Mouse (Mus musculus) forebrain, embryonic 13.5 days (tissue): ENCODE results near the gene Gadd45gip1. TPM values are rescaled to one million over a fixed set of nuclear protein-coding genes. Genes with fewer than 3 reads are reported as not detected.

Experiments
- ATAC-seq: fragments of 200-750 bp; cut with Nextera tagmentation; 2 replicates; pipeline ENCODE4 v1.8.0; 2017
- H3K27ac ChIP-seq: fragments of 300-500 bp; sonication (generic); 2 replicates; pipeline ENCODE4 v1.5.1; 2015; ENCODE audit warnings: inconsistent platforms, mild to moderate bottlenecking, moderate library complexity
- H3K27me3 ChIP-seq: fragments of 300-500 bp; sonication (generic); 2 replicates; pipeline ENCODE4 v1.6.1; 2015; ENCODE audit warnings: mild to moderate bottlenecking, inconsistent platforms
- H3K36me3 ChIP-seq: fragments of 300-500 bp; sonication (generic); 2 replicates; pipeline ENCODE4 v1.6.1; 2015; ENCODE audit warnings: mild to moderate bottlenecking, inconsistent platforms; ENCODE audit not compliant: poor library complexity, severe bottlenecking
- H3K4me1 ChIP-seq: fragments of 300-500 bp; sonication (generic); 2 replicates; pipeline ENCODE4 v1.6.1; 2015; ENCODE audit warnings: inconsistent platforms
- H3K4me2 ChIP-seq: fragments of 300-500 bp; sonication (generic); 2 replicates; pipeline ENCODE4 v1.6.1; 2015; ENCODE audit warnings: inconsistent platforms, mild to moderate bottlenecking, moderate library complexity
- H3K4me3 ChIP-seq: fragments of 300-500 bp; sonication (generic); 2 replicates; pipeline ENCODE4 v1.5.1; 2015; ENCODE audit warnings: mild to moderate bottlenecking, inconsistent platforms
- H3K9ac ChIP-seq: fragments of 300-500 bp; sonication (generic); 2 replicates; pipeline ENCODE4 v1.6.1; 2015; ENCODE audit warnings: mild to moderate bottlenecking, inconsistent platforms
- H3K9me3 ChIP-seq: fragments of 300-500 bp; sonication (generic); replicated peaks from 2 replicates; pipeline ENCODE4 v1.6.1; 2016; ENCODE audit warnings: inconsistent platforms
- WGBS: fragments of 180-500 bp; shearing (Covaris S2); methylation state at CpG from one replicate; pipeline ENCODE4 v1.1.7; 2015; 5-methylcytosine and 5-hydroxymethylcytosine counted together
- polyA plus RNA-seq: library from polyadenylated mRNA; unstranded; fragments of >200 nt; fragmentation: Nextera tagmentation; extraction: Ambion mirVana; gene quantifications from 2 replicates; pipeline ENCODE4 v1.2.1, GENCODE M21; 2015

The Gadd45gip1 gene
- polyA plus RNA-seq = 42.6 and 47.0 TPM in 2 replicates

DNA sequence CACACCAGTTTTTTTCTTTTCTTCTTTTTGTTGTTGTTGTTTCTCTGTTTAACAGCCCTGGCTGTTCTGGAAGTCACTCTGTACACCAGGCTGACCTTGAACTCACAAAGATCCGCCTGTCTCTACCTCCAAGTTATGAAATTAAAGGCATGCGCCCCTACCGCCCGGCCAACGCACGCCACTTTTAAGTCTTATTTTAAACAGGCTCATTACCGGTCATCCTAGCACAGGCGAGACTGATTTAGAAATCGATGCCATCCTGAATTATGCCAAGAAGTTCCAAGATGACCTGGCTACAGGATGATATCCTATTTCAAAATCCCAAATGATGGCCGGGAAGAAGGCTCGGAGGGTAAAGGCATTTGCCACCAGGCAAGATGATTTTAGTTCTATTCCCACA is at the start of gene Gadd45gip1:
Gene Gadd45gip1, plus strand, starts transcription at position 33 of the 400 bp plus-strand sequence.
- H3K9ac ChIP-seq = peak within 1 kb of the TSS; percentile 97
- H3K36me3 ChIP-seq = peaks cover 28% of the 10 kb centered on the region
- WGBS = 80% methylated on average over 11 of the region's 11 CpGs
- peak within 1 kb of the TSS; percentile 88 for H3K4me3 ChIP-seq
- H3K27ac ChIP-seq = peak within 1 kb of the TSS; percentile 95
- peaks cover 40% of the 10 kb centered on the region for H3K4me1 ChIP-seq
- no peaks in the 10 kb centered on the region for H3K9me3 ChIP-seq
- no peaks in the 10 kb centered on the region for H3K27me3 ChIP-seq
- H3K4me2 ChIP-seq = peak within 1 kb of the TSS; percentile 74
- no peak for ATAC-seq

DNA sequence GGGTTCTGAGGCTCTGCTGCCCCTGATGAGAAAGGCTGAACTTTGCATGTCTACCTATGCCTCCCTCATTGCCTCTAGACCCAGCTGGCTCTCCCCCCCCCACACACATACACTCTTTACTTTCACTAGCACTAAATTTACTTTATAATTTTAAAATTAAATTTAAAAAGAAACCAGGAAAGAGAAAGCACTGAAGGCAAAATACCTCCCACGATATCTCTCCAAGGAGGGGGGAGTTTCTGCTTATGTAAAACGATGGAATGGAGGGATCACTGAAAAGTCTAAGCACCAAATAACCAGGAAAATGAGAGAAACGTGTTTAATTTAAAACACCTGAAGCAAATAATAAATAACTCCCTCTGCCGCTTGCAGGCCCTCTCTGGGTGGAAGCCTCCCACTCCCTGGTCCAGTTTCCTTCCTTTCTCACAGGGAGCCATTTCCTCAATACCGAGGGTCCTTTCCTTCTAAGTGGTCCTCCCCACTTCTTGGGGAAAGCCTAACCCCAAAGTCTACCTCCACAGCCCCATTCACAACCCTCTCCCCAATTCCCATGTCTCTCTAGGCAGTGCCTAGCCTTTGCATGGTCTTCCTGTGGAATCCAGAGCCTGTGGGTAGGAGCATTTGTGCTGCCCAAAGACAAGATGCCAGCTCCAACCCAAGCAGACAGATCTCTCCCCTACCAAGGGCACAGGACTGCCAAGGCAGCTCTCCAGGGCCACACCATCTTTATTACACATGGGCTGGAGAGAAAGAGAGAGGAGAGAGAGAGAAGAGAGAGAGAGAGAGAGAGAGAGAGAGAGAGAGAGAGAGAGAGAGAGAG is 49.4 kb upstream of the Gadd45gip1 start:
- ATAC-seq = no peak
- peaks cover 91% of the 10 kb centered on the region for H3K4me1 ChIP-seq

DNA sequence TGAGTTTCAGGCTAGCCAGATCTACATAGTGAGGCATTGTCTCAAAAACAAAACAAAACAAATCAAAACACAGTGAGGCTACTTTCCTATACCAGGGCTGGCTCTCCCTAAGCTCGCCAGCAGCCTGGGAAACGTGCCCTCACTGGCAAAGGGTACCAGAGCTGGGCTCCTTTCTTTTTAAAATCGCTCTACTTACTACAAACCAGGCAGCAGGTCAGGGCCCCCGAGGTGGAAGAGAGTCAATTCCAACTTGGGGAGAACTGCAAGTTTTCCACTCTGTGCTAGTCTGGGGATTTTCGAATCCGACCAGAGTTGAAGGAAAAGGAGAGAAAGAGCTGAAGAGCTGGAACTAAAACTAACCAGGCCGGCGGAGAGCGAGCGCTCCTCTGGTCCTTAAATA is 48.6 kb upstream of the Gadd45gip1 start:
- H3K27ac ChIP-seq = peak overlapping the region; percentile 97
- H3K4me2 ChIP-seq = peak overlapping the region; percentile 56
- no peaks in the 10 kb centered on the region for H3K9me3 ChIP-seq
- 20% methylated on average over 10 of the region's 10 CpGs for WGBS
- H3K4me1 ChIP-seq = peaks cover 91% of the 10 kb centered on the region
- no peak overlapping the region for H3K4me3 ChIP-seq
- ATAC-seq = no peak
- H3K9ac ChIP-seq = peak overlapping the region; percentile 66; the same call in 1 of the 2 replicates
- peaks cover 3% of the 10 kb centered on the region; the same call in 1 of the 2 replicates for H3K36me3 ChIP-seq
- peaks cover 97% of the 10 kb centered on the region for H3K27me3 ChIP-seq

More for the DNA sequence above, 49.4 kb upstream of the Gadd45gip1 start:
- H3K9me3 ChIP-seq = no peaks in the 10 kb centered on the region
- H3K4me3 ChIP-seq = no peak overlapping the region
- H3K27me3 ChIP-seq = peaks cover 97% of the 10 kb centered on the region
- H3K27ac ChIP-seq = peak overlapping the region; percentile 97
- WGBS = 13% methylated on average over 5 of the region's 5 CpGs
- no peaks in the 10 kb centered on the region for H3K36me3 ChIP-seq
- peak overlapping the region; percentile 66 for H3K9ac ChIP-seq
- peak overlapping the region; percentile 56 for H3K4me2 ChIP-seq

DNA sequence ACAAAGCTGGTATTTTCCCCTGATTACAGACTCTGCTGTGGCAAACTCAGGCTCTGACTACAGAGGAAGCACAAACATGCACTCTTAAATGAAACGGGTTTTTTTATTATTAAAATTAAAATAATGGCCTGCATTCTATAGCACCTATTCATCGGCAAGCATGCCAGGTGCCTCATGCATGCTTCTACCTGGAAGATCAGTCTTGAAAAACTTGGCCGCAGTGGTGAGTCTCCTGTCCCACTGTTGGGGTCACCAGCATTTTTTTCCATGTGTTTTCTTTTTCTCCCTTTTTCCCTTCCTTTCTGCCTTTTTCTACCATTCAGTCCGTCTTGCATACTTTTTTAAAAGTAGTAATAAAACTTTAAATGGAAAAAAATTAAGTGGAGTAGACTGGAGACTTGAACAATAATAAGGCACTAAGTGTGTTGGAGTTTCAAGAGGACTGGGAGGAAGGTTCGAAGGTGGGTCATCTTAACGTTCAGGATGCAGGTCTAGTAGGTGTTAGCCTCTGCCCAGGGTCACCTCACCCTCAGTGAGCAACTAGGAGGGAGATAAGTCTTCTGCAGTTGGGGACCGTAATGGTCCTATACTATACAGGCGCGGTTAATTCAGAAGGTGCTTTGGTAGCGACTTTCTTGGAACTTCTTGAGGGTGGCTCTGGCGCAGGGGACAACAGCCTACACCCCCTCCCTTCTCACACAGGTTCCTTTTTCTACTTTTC is 48.0 kb upstream of the Gadd45gip1 start:
- ATAC-seq = no peak
- H3K36me3 ChIP-seq = peaks cover 3% of the 10 kb centered on the region; the same call in 1 of the 2 replicates
- peak overlapping the region; percentile 66 for H3K9ac ChIP-seq
- peaks cover 97% of the 10 kb centered on the region for H3K27me3 ChIP-seq
- WGBS = 19% methylated on average over 11 of the region's 11 CpGs
- H3K4me1 ChIP-seq = peaks cover 91% of the 10 kb centered on the region
- no peaks in the 10 kb centered on the region for H3K9me3 ChIP-seq
- H3K4me2 ChIP-seq = peak overlapping the region; percentile 58
- peak overlapping the region; percentile 97 for H3K27ac ChIP-seq
- H3K4me3 ChIP-seq = no peak overlapping the region

DNA sequence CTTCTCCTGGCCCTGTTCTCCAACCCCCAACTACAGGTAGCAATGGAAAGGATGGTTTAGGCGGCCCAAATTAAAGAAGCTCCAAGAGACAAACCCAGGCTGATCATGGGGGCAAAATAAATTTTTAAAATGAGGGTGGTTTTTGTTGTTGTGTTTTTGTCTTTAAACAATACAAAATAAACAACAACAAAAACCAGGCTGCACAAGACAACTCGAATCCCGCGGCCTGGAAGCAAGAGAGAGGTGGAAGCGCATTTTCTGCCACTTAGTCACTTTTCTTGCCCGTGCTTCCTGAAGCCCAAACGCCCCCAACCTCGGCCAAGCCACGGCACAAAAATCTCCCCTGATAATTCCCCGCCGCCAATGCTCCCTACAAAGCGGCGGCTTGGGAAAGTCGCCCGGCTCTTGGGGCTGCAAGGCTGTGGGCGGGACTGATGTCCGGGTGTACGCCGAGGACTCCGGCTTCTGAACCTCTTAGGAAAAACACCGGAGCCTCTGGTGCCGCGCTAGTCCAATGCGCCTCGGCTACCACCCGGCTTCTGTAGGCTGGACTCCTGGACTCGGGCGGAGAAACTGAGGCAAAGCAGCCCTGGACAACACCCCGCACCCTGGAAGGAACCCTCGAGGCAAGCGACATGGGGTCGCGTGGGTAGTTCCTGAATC is 47.3 kb upstream of the Gadd45gip1 start:
- Histone ChIP-seq H3K36me3 (peaks cover 3% of the 10 kb centered on the region; the same call in 1 of the 2 replicates), H3K9ac (peak overlapping the region; percentile 66), H3K4me1 (peaks cover 91% of the 10 kb centered on the region), H3K4me3 (peak overlapping the region; percentile 30), H3K27me3 (peaks cover 97% of the 10 kb centered on the region), H3K4me2 (peak overlapping the region; percentile 58), H3K27ac (peak overlapping the region; percentile 97), H3K9me3 (no peaks in the 10 kb centered on the region)
- no peak for ATAC-seq
- WGBS = 3% methylated on average over 33 of the region's 33 CpGs

DNA sequence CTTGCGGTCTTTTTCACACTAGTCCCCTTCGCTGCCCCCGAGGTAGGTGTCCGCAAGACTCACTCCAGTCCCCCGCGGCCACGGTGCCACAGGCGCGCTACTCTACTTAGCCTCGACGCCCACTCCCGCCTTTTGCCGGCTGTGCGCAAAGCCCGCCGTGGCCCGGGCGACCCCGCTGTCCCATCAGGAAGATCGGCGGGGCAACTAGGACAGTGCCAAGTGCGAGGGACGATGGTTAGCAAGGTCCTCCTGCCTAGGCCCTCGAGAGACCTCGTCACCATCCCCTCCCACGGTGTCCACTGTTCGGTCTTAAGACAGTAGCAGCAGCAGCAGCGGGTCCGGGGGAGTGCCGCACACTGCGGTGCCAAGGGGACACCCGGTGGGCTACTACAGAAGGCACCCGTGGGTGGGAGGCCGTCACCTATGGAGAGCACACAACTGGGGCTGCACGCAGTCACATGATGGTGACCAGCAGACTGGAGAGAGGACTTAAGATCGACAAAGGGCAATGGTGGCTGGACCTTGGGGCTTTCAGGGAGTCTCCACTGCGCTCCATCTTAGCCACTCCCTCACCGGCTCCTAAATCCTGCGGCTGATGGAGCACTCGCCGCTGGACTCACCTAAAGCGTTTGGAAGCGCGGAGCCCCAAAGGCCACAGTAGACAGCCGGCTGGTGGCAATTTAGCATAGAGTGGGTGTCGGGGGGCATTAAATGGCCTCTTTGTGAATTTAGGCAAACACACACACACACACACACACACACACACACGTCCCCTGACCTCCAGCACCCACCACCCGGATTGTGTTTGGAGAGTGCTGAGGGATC is 46.4 kb upstream of the Gadd45gip1 start:
- H3K9ac ChIP-seq = peak overlapping the region; percentile 66
- H3K27ac ChIP-seq = peak overlapping the region; percentile 97
- H3K36me3 ChIP-seq = peaks cover 3% of the 10 kb centered on the region; the same call in 1 of the 2 replicates
- ATAC-seq = no peak
- 3% methylated on average over 48 of the region's 48 CpGs for WGBS
- peak overlapping the region; percentile 30 for H3K4me3 ChIP-seq
- peaks cover 98% of the 10 kb centered on the region for H3K27me3 ChIP-seq
- no peaks in the 10 kb centered on the region for H3K9me3 ChIP-seq
- H3K4me2 ChIP-seq = peak overlapping the region; percentile 58
- peaks cover 91% of the 10 kb centered on the region for H3K4me1 ChIP-seq

DNA sequence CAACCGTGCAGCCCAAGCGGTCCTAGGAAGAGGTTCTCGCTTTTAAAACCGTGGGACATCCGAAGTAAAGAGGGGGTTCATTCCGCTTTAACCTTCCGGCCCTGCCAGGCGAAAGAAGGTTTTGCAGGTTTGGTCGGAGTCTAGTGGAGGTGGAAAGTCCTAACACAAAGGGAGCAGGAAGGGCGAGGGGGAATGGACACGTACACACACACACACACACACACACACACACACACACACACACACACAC is 45.9 kb upstream of the Gadd45gip1 start:
- Histone ChIP-seq H3K36me3 (peaks cover 3% of the 10 kb centered on the region; the same call in 1 of the 2 replicates), H3K4me1 (peaks cover 91% of the 10 kb centered on the region), H3K27ac (peak overlapping the region; percentile 97), H3K4me3 (peak overlapping the region; percentile 30), H3K9me3 (no peaks in the 10 kb centered on the region), H3K9ac (peak overlapping the region; percentile 66), H3K27me3 (peaks cover 99% of the 10 kb centered on the region), H3K4me2 (peak overlapping the region; percentile 58)
- 14% methylated on average over 11 of the region's 11 CpGs for WGBS
- ATAC-seq = no peak

DNA sequence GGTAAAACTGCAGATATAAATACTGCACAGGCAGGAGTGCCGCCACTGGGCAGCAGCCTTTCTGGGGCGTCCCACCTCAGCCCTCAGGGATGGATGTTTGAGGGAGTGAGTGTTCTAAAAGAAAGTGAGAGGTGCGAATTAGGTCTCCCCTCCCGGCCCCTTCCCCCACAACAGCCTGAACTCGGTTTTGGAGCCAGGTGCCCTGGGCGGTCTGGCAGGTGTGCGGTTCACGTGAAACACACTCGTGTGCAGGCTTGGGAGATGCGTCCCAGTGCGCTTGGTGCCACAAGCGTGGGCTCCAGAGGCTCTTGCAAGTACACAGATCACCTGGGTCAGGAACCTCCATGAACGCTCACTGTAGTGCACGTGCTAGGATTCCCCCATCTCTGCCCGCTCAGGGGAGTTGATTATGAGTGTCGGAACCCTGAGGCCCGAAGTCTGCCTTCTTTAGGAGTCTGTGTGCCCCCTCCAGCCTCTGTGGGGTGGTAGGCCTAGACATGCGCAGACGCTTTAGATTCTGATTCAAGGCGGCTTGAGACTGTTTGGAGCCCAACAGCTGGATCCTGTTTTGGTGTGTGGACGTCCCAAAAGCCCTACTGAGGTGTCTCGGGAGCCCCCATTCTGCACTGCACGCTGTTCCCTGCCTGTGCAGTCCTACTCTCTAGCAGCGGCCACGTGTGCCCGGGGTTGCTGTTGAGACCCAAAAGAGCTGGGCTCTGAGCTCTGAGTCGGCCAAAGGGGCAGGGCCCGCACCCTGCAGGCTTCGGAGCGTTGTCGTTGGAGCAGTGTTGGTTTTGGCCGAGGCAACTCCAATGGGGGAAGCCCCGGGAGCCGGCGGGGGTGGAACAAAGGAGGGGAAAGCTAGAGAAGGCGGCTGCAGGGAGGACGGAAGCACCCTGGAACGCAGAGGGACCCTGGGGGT is 45.3 kb upstream of the Gadd45gip1 start:
- 6% methylated on average over 38 of the region's 38 CpGs for WGBS
- no peak for ATAC-seq
- peaks cover 3% of the 10 kb centered on the region; the same call in 1 of the 2 replicates for H3K36me3 ChIP-seq
- H3K27ac ChIP-seq = peak overlapping the region; percentile 97
- H3K4me1 ChIP-seq = peaks cover 91% of the 10 kb centered on the region
- no peaks in the 10 kb centered on the region for H3K9me3 ChIP-seq
- peak overlapping the region; percentile 58 for H3K4me2 ChIP-seq
- H3K4me3 ChIP-seq = peak overlapping the region; percentile 30
- peak overlapping the region; percentile 66 for H3K9ac ChIP-seq
- peaks cover 99% of the 10 kb centered on the region for H3K27me3 ChIP-seq

DNA sequence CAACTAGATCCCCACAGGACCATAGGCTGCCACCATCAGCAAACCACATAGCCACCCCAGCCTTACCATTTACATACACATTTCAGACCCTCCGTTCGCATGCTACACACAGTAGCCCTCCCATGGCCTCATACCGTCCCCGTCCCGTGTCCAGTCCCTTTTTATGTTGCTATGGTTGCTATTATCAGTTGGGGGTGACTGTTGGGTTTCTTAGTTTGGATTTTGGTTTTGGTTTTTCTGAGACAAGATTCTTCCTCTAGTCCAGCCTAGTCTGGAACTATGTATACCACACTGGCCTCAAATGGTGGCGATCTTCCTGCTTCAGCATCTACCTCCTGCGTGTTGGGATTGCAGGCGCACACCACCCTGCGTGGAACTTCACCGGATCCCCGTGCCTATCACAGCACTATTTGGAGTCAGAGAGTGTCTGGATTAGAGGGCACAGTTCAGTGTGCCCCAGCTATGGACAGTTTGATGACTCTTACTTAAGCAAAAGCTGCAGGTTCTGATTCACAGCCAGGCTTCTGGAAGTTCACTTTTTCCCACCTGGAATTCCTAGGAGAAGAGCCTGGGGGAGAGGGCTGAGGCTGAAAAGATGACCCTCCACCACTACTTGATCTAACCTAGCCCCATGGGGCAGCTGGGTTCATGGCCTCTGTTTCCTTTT is 44.4 kb upstream of the Gadd45gip1 start:
- H3K9me3 ChIP-seq = no peaks in the 10 kb centered on the region
- H3K4me3 ChIP-seq = no peak overlapping the region; the same call in 1 of the 2 replicates
- peaks cover 85% of the 10 kb centered on the region for H3K4me1 ChIP-seq
- H3K27ac ChIP-seq = peak overlapping the region; percentile 97
- 19% methylated on average over 11 of the region's 11 CpGs for WGBS
- H3K9ac ChIP-seq = peak overlapping the region; percentile 66
- peaks cover 94% of the 10 kb centered on the region for H3K27me3 ChIP-seq
- peak overlapping the region; percentile 58 for H3K4me2 ChIP-seq
- ATAC-seq = no peak
- H3K36me3 ChIP-seq = peaks cover 3% of the 10 kb centered on the region; the same call in 1 of the 2 replicates
